Mouse (Mus musculus): ENCODE measurements around the gene Cd84. TPM values are rescaled to one million over a fixed set of nuclear protein-coding genes. Genes with fewer than 3 reads are reported as not detected.
A peak's percentile ranks its signal among the peaks of the same experiment; 100 is the strongest.
"Not testable (repeated sequence)": the region's sequence is repeated elsewhere in the genome, so short reads cannot be mapped to it uniquely, and the experiment has no call there.

Cd84 gene
- under 1 TPM; 0.28 to 0.70 TPM for total RNA-seq (2021)
- long read RNA-seq, experiment 1, partial matches to known transcripts: 0 of 1 reads
- long read RNA-seq, experiment 1, other reads (novel, unspliced or antisense): 0 of 1 reads
- long read RNA-seq, experiment 2: 0 reads

DNA sequence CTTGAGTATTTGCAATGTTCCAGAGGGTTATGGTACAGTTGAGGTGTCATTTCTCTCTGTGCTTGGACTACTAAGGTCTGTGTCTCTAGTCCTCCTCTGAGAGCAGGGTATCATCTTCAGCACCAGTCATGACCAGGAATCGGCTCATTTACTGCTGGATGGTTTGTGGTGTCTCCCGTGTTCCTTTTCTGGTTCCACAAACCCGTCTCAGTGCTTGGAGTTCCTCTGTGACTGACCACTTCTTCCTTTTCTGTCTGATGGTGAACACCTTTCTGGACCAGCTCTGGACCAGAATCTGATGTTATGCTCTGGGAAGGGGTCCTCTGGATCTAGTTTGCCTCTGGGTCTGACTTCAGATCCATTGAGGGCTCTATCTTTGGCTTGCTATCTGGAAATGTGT is at the start of gene Cd84:
Gene Cd84 (plus strand): TSS at position 210 of the 400 bp plus-strand sequence.
- intact Hi-C loops (cut with DNase I): no loop called here
- H3K27ac ChIP-seq: no peak within 1 kb of the TSS
- no peak within 1 kb of the TSS; the same call in 1 of the 2 replicates for H3K4me3 ChIP-seq
- TF ChIP-seq CTCF (IDR thresholded peaks at IDR 0.05): no peak
- DNase-seq: no peak

DNA sequence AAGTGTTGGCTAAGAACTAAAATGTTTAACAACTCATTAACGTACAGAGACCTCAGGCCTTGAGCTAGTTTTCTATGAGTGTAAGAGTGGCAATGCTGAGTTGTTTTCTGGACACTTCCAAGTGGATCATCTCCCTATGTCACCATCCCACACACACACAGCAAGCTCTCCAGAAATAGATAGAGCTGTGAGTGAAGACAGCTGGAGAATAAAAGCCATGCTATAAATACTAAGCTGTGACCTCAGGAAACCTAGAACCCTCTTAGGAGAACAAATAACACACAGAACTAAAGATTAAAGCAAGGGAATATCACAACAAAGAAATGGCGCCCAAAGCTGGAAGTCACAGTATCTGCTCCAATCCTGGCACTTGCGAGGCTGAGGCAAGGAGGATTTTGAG is 48.0 kb upstream of the Cd84 start:
- H3K4me3 ChIP-seq: no peak overlapping the region
- no peak overlapping the region for H3K27ac ChIP-seq
- DNase-seq: no peak
- TF ChIP-seq CTCF (IDR thresholded peaks at IDR 0.05): no peak
- intact Hi-C loops (cut with DNase I): no loop called here

DNA sequence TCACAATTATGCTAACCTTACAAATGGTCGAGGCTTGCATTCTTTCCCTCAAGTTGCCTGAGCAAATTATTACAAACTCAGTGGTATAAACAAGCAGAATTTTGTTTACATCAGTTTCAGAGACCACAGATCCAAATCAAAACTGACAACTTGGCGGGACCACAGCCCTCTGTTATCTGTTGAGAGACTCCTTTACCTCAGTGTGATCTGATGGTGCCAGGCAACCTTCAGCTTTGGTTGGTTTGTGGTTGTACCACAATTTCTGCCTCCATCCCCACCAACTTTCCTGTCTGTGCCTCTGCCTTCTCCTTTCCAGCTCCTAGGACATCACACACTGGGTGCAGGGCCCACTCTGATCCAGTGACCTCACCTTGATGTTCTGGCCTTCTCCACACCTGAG is 43.3 kb upstream of the Cd84 start:
- Histone ChIP-seq H3K27ac (no peak overlapping the region), H3K4me3 (no peak overlapping the region)
- DNase-seq: no peak
- no peak for TF ChIP-seq CTCF (IDR thresholded peaks at IDR 0.05)
- intact Hi-C loops (cut with DNase I): no loop called here

DNA sequence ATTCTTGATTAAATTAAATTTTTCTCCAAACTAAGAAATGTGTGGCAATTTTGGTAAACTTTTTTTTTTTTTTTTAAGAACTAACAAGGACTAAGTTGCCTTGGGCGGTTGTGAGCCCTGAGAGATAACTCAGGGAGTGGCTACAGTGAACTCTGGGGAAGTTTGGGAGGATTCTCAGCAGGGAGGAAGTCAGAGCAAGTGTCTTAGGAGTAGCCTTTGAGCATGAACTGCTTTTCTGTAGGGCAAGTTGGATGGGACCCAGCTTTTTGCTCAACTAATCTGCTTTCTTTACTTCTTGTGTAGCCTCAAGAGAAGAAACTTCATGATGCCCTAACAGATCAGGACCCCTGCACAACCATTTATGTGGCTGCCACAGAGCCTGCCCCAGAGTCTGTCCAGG is 41.7 kb upstream of the Cd84 start:
- Histone ChIP-seq H3K27ac (no peak overlapping the region), H3K4me3 (no peak overlapping the region)
- TF ChIP-seq CTCF (IDR thresholded peaks at IDR 0.05): no peak
- intact Hi-C loops (cut with DNase I): no loop called here
- DNase-seq: no peak

DNA sequence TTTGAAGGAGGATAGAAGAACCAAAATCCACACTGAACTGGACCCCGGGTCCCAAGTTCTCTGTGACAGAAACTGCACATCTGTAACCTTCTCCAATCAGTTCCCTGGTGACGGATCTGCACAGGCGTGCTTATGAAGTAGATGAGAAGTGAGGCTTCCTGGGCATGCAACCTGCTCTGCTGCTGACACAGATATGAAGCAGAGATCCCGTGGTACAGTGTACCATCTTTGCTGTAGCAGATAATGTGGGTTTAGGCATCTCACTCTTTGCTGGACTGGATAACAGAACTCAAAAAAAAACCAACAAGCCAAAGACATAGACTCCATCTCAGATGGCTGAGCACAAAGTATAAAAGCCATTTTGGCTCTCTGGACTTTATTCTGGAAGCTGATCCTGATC is 39.8 kb upstream of the Cd84 start:
- no peak for TF ChIP-seq CTCF (IDR thresholded peaks at IDR 0.05)
- intact Hi-C loops (cut with DNase I): no loop called here
- Histone ChIP-seq H3K27ac (no peak overlapping the region), H3K4me3 (no peak overlapping the region)
- no peak for DNase-seq

DNA sequence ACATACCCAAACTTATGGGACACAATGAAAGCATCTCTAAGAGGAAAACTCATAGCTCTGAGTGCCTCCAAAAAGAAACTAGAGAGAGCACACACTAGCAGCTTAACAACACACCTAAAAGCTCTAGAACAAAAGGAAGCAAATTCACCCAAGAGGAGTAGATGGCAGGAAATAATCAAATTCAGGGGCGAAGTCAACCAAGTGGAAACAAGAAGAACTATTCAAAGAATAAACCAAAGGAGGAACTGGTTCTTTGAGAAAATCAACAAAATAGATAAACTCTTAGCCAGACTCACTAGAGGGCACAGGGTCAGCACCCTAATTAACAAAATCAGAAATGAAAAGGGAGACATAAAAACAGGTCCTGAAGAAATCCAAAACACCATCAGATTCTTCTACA is 28.4 kb upstream of the Cd84 start:
- H3K27ac ChIP-seq; H3K4me3 ChIP-seq; intact Hi-C loops (cut with DNase I); DNase-seq: not testable (repeated sequence)

DNA sequence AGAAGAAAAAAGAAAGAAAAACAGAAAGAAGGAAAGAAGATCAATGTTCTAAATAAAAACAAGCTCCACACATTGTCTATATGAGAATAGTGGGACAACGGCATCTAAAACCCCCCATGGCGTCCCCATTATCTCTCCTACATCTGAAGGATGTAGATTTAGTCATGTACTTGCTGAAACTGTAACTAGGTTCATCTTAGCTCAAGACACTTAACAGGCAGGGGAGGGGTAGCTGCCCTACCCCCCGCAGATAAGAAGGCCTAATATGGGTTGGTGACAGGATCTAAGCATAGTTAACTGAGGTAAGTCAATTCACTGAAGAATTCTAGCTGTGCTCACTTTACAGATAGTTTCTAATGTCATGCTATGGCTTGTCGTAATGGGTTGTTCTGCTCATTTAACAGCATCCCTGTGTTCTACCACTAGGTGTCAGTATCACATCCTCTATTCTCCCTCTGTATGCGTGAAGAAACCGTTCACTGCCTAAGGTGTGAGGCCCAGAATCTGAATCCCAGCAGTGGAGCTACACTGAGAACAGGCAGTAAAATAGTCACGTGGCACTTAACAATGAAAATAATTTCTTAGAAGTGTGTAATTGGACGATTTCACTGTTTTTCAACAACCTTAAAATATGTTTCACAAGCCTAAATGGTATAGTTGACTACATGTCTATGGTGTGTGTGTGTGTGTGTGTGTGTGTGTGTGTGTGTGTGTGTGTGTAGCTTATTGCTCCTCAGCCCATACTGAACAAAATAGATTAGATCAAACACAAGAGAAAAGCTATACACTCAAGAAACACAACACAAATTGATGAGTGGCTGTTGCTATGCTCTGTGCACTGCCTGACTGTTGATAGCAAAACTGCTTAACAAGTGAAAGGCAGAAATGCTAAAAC is 23.7 kb upstream of the Cd84 start:
- no peak for DNase-seq
- H3K27ac ChIP-seq: no peak overlapping the region
- H3K4me3 ChIP-seq: no peak overlapping the region
- peak; percentile 75 for TF ChIP-seq CTCF (IDR thresholded peaks at IDR 0.05)
- intact Hi-C loops (cut with DNase I): loop anchor here (5.0 kb wide), 1 partner anchor 187 kb away; no protein-coding TSS in a partner anchor

DNA sequence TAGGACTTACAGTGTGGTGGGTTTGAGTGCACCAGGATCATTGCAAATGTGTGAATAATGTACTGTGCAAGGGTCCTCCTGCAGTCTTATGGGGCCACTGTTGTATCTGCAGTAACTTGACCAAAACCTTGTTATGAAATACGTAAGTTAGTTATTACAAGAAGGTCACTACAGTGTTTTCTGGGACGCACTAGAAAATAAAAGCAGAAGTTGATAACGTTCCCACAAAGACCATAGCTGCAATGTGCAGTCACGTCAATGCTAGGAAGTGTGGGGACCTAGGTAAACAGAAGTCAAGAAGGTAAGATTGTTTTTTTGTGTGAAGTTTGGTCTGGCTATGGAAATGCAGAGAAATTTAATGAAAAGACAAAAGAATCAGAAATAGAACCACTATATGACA is 22.5 kb upstream of the Cd84 start:
- intact Hi-C loops (cut with DNase I): loop anchor here (5.0 kb wide), 1 partner anchor 185 kb away; no protein-coding TSS in a partner anchor
- Histone ChIP-seq H3K27ac (no peak overlapping the region), H3K4me3 (no peak overlapping the region)
- DNase-seq: no peak
- TF ChIP-seq CTCF (IDR thresholded peaks at IDR 0.05): no peak

DNA sequence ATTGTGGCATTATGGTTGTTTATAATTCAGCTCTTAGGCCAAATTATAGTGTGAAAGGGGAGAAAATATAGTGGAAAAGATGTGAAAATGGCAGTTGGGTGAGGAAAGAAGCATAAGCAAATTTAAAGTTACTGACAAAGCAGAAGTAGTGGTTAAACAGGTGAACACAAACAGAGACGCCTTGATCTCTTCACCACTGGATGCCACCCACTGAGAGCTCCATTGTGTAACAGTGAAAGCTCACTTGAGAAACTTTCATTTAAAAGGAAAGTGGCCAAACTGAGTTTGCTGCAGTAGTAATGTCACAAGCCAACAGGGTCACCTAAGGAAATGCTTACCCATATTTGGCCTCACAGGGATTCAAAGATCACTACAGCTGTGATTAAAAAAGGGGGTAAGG is 18.2 kb upstream of the Cd84 start:
- no peak for DNase-seq
- Histone ChIP-seq H3K4me3 (no peak overlapping the region), H3K27ac (no peak overlapping the region)
- TF ChIP-seq CTCF (IDR thresholded peaks at IDR 0.05): no peak
- intact Hi-C loops (cut with DNase I): no loop called here

DNA sequence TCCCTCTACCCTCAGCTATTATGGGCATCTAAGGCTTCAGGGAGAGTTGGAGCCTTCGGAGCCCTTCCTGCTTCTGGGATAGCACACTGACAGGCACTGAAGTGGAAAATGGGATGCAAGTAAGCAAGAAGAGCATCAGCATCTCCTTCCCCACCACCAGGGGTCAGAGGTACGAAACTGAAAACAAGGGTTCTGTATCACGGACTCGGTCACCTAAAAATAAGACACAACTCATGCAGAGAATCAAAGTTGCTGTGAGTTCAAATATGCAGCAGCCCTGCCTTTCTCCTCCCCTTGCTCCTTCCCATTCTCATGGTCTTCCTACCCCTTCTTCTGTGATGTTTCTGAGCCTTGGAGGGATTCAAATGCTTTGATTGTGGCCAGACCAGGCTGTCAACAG is 14.0 kb upstream of the Cd84 start:
- no peak for DNase-seq

DNA sequence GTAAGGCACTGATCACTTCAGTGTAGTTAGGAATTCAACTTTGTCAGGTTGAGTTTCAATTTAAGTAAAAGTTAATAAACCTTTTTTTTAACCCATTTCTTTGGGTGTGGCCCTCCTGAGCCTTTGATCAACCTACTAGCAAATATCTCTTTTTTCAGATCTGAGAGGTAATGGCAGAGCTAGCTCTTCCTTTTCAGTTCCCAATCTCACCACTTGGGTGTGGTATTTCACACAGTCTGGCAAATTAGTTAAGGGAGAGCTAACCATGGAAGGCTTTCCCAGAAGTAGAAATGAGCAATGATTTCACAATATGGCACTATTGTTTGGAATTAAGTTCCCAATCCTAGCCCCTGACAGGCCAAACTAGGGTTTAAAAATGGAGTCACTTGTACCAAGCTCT is 13.3 kb upstream of the Cd84 start:
- intact Hi-C loops (cut with DNase I): no loop called here
- Histone ChIP-seq H3K4me3 (no peak overlapping the region), H3K27ac (no peak overlapping the region)
- TF ChIP-seq CTCF (IDR thresholded peaks at IDR 0.05): peak; percentile 23; the same call in 1 of the 2 replicates
- DNase-seq: no peak

More for the DNA sequence above, 14.0 kb upstream of the Cd84 start:
- Histone ChIP-seq H3K4me3 (no peak overlapping the region), H3K27ac (no peak overlapping the region)
- intact Hi-C loops (cut with DNase I): no loop called here
- no peak for TF ChIP-seq CTCF (IDR thresholded peaks at IDR 0.05)

DNA sequence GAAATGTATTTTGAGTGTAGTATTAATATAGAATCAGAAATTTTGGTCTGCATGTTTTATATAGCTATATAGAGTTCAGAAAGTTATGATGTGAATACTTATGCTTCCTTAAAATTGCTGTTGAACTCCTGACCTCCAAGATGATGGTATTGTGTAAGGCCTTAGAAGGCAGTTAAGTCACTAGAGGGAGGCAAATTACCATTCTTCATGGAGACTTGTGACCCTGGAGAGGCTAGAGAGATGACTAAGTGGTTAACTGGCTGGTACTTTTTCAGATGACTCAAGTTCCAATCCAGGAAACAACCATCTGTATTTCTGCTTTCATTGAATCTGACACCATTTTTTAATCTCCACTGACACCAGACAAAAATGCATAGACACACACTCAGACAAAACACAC is 11.8 kb upstream of the Cd84 start:
- intact Hi-C loops (cut with DNase I): no loop called here
- no peak overlapping the region for H3K4me3 ChIP-seq
- DNase-seq: no peak
- no peak for TF ChIP-seq CTCF (IDR thresholded peaks at IDR 0.05)
- no peak overlapping the region for H3K27ac ChIP-seq

DNA sequence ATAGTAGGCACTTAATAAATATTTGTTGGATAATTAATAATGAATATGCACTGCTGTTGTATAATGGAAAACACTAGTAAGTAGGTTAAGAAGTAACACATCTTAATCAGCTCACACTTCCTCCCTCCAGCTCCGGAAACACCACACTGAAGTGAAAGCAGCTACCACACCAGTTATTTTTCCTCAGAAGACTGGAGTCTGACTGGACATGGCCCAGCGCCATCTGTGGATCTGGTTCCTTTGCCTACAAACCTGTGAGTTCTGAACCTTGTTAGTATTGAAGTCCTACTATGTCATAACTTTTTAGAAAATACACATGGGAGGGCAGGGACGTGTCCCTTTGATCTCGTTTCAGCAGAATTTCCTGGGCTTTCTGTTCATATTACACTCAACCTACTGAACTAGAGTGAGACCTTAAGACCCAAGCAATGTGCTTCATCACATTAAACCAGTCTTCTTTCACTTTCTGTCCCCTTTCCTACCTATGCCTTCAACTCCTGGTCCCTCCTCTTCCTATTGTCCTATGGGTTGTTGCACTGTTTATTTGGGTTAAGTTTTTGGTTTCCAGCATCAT is 1.0 kb downstream of the Cd84 start:
- no peak for TF ChIP-seq CTCF (IDR thresholded peaks at IDR 0.05)
- Histone ChIP-seq H3K27ac (peak overlapping the region; percentile 28; the same call in 1 of the 2 replicates), H3K4me3 (peak overlapping the region; percentile 2; the same call in 1 of the 2 replicates)
- DNase-seq: peak; percentile 19
- intact Hi-C loops (cut with DNase I): no loop called here
